Mouse (Mus musculus) stomach, embryonic 16.5 days (tissue): Measurements from ENCODE around the gene Magix. TPM values are rescaled to one million over a fixed set of nuclear protein-coding genes. Genes with fewer than 3 reads are reported as not detected.

Source experiments
- ATAC-seq: fragments of 200-750 bp; cut with Nextera tagmentation; 2 replicates; pipeline ENCODE4 v1.8.0; 2017; ENCODE audit warnings: moderate number of reproducible peaks, moderate TSS enrichment; ENCODE audit not compliant: insufficient read depth, low FRiP score
- H3K27ac ChIP-seq: fragments of 300-500 bp; sonication (generic); 2 replicates; pipeline ENCODE4 v1.5.1; 2014; ENCODE audit warnings: low read length
- H3K27me3 ChIP-seq: fragments of 300-500 bp; sonication (generic); 2 replicates; pipeline ENCODE4 v1.6.1; 2014; ENCODE audit warnings: low read length, control low read depth, mixed read lengths; ENCODE audit not compliant: control insufficient read depth, insufficient read depth
- H3K36me3 ChIP-seq: fragments of 300-500 bp; sonication (generic); 2 replicates; pipeline ENCODE4 v1.6.1; 2014; ENCODE audit warnings: low read length; ENCODE audit not compliant: control insufficient read depth, insufficient read depth
- H3K4me1 ChIP-seq: fragments of 300-500 bp; sonication (generic); 2 replicates; pipeline ENCODE4 v1.6.1; 2014; ENCODE audit warnings: low read length, control low read depth, mixed read lengths; ENCODE audit not compliant: control insufficient read depth, insufficient read depth
- H3K4me2 ChIP-seq: fragments of 300-500 bp; sonication (generic); 2 replicates; pipeline ENCODE4 v1.6.1; 2014; ENCODE audit warnings: low read depth, low read length, mixed read lengths
- H3K4me3 ChIP-seq: fragments of 300-500 bp; sonication (generic); replicated peaks from 2 replicates; pipeline ENCODE4 v1.5.1; 2014; ENCODE audit warnings: mild to moderate bottlenecking, low read length
- H3K9ac ChIP-seq: fragments of 300-500 bp; sonication (generic); 2 replicates; pipeline ENCODE4 v1.6.1; 2014; ENCODE audit warnings: low read length
- H3K9me3 ChIP-seq: fragments of 300-500 bp; sonication (generic); replicated peaks from 2 replicates; pipeline ENCODE4 v1.6.1; 2016; ENCODE audit warnings: low read length, control low read depth; ENCODE audit not compliant: control insufficient read depth
- WGBS: fragments of 180-500 bp; shearing (Covaris S2); extraction: QIAGEN DNeasy Blood & Tissue Kit; methylation state at CpG from one replicate; pipeline ENCODE4 v1.1.7; 2014; 5-methylcytosine and 5-hydroxymethylcytosine counted together
- polyA plus RNA-seq: library from polyadenylated mRNA; unstranded; fragments of >200 nt; fragmentation: Nextera tagmentation; extraction: Ambion mirVana; gene quantifications from 2 replicates; pipeline ENCODE4 v1.2.1, GENCODE M21; 2015

Magix gene
- polyA plus RNA-seq, 1 experiment from 2014 or later: 0.87 TPM

DNA sequence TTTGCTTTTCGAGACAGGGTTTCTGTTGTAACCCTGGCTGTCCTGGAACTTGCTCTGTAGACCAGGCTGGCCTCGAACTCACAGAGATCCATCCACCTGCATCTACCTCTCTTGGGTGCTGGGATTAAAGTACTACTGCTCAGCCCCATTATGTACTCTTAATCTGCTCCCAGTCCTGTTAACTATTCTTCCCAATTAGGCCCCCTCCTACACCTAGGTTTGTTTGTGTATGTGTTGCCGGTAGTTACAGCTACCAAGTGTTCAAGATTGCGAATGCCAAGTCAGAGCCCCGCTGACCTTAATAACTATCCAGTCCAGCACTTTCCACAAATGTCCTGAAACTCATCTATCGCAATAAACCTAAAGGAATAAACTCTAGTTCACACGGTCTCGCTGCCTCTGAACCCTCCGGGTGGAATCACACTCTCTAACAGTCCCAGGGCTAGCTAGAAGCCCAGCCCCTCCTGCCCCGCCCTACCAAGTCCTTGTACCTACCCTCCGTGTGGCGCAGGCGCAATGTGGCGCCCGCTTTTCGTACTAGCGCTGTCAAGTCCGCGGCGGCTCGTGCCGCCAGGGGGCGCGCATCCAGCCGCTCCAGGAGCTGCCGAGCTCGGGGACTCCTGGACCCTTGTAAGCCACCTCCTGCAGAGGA, 1.5 kb downstream of the Magix start:
- no peaks in the 10 kb centered on the region for H3K9me3 ChIP-seq
- H3K4me2 ChIP-seq: peak overlapping the region; percentile 58
- H3K4me3 ChIP-seq: peak overlapping the region; percentile 40
- ATAC-seq: peak; percentile 92
- no peak overlapping the region for H3K27ac ChIP-seq
- WGBS: 18% methylated on average over 27 of the region's 27 CpGs
- no peaks in the 10 kb centered on the region for H3K36me3 ChIP-seq
- no peaks in the 10 kb centered on the region for H3K27me3 ChIP-seq
- H3K4me1 ChIP-seq: peaks cover 2% of the 10 kb centered on the region; the same call in 1 of the 2 replicates
- peak overlapping the region; percentile 55; the same call in 1 of the 2 replicates for H3K9ac ChIP-seq

DNA sequence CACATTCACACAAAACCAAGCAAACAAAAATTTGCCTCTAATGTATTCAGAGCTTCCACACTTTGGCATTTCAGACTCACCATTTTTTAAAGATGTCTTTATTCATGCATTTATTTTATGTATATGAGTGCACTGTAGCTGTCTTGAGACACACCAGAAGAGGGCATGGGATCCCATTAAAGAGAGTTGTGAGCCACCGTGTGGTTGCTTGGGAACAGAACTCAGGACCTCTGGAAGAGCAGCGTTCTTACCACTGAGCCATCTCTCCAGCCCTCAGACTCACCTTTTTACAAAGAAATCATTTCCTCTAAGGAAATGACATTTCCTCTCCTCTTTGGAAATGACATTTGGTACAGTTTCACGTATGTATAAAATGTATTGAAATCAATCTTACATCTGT, 2.1 kb downstream of the Magix start:
- Histone ChIP-seq H3K9ac (no peak overlapping the region), H3K4me3 (no peak overlapping the region), H3K27ac (no peak overlapping the region), H3K36me3 (no peaks in the 10 kb centered on the region), H3K9me3 (no peaks in the 10 kb centered on the region), H3K4me2 (no peak overlapping the region), H3K27me3 (no peaks in the 10 kb centered on the region), H3K4me1 (peaks cover 2% of the 10 kb centered on the region; the same call in 1 of the 2 replicates)
- no peak for ATAC-seq
- 36% methylated on average over 3 of the region's 3 CpGs for WGBS

DNA sequence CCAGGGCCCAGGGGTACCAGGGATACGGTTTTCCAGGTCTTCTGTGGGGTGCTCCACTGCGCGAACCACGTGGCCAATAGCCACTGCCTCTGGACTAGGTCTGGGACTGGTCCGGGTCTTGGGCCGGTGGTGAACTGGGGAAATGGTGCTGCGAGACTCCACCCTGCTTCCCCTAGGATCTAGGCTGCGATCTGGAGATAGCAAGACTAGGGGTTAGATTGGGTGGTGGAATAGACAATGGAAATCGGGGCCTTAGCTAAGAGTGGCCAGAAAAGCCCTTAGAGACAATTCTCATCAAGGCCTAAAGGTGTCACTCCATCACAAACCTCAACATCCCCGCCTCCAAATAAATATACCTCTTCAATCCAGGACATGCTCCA, 6.1 kb downstream of the Magix start:
- Histone ChIP-seq H3K9me3 (no peaks in the 10 kb centered on the region), H3K27me3 (no peaks in the 10 kb centered on the region), H3K4me1 (peaks cover 5% of the 10 kb centered on the region; the same call in 1 of the 2 replicates), H3K4me2 (peak overlapping the region; percentile 55), H3K4me3 (peak overlapping the region; percentile 39), H3K9ac (peak overlapping the region; percentile 61), H3K36me3 (no peaks in the 10 kb centered on the region), H3K27ac (peak overlapping the region; percentile 94)
- 29% methylated on average over 10 of the region's 10 CpGs for WGBS
- no peak for ATAC-seq

DNA sequence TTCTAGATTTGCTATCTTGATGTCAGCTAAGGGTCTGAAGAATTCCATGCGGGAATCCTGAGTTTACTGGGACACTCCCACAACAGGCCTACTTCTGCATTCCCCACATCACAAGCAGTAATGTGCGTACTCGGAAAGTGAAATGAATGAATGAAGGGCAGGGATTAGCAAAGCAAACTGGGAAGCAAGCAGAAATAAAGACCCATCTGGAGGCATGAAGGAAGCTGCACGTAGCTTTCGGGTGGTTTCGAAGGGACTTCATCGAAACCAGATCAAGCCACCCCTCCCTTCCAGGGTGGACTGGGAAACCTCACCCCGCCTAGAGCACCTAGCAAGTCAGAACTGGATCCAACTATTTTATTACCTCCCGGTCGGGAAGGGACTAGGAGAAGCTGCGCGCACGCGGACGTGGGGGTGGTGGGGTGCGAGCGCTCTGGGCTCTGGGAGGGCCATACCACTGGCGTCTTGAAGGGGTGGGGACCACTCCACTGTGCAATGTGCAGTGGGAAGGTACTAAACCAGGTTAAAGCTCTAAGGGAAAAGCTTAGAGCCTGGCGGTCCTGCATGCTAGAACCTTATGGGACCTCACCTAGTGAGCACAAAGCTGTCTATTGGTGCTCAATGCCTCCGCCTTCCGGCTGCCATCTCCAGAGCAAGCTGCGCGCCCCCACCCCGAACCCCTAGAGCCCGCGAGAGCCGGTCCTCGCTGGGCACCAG, 6.6 kb downstream of the Magix start:
- Histone ChIP-seq H3K27ac (peak overlapping the region; percentile 94), H3K27me3 (no peaks in the 10 kb centered on the region), H3K9ac (peak overlapping the region; percentile 61), H3K4me2 (peak overlapping the region; percentile 55), H3K9me3 (no peaks in the 10 kb centered on the region), H3K36me3 (no peaks in the 10 kb centered on the region), H3K4me1 (peaks cover 5% of the 10 kb centered on the region; the same call in 1 of the 2 replicates), H3K4me3 (peak overlapping the region; percentile 39)
- ATAC-seq: peak; percentile 38; the same call in 1 of the 2 replicates
- WGBS: 18% methylated on average over 28 of the region's 28 CpGs

DNA sequence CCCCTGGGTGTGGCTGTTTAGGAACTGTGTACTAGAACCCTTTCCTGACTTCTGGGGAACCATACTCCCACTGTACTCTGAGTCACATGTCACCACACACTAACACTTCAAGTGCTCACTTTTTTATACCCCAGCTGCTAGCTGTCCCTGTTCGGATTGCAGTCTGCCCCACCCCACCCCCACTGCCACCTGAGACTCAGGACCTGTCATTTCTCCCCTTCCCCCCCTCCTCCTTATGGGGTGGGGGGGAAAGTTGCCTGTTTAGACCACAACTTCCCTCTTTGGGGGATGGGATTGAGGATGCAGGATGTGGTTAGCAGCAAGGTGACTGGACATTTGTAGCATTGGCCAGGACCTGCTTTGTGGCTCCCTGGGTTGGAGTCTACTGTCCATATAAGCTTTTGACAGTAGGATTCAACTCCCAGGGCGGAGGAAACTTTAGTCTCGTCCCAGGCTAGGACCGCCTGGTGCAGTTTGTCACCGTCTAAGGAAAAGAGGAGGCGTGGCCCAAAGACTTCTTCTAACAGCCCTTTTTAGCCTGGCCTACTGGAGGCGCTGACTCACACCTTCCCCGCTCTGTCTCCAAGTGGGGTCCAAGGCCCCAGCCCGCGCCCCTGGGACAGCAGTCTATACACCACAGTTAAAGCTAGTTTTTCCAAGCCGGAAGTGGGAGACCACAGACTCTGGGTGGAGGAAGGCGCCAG, 7.3 kb downstream of the Magix start:
- no peaks in the 10 kb centered on the region for H3K9me3 ChIP-seq
- no peaks in the 10 kb centered on the region for H3K27me3 ChIP-seq
- H3K9ac ChIP-seq: peak overlapping the region; percentile 61
- H3K4me3 ChIP-seq: peak overlapping the region; percentile 39
- peak; percentile 8; the same call in 1 of the 2 replicates for ATAC-seq
- H3K36me3 ChIP-seq: no peaks in the 10 kb centered on the region
- H3K27ac ChIP-seq: peak overlapping the region; percentile 94
- WGBS: 24% methylated on average over 12 of the region's 12 CpGs
- H3K4me2 ChIP-seq: peak overlapping the region; percentile 55
- H3K4me1 ChIP-seq: peaks cover 5% of the 10 kb centered on the region; the same call in 1 of the 2 replicates

DNA sequence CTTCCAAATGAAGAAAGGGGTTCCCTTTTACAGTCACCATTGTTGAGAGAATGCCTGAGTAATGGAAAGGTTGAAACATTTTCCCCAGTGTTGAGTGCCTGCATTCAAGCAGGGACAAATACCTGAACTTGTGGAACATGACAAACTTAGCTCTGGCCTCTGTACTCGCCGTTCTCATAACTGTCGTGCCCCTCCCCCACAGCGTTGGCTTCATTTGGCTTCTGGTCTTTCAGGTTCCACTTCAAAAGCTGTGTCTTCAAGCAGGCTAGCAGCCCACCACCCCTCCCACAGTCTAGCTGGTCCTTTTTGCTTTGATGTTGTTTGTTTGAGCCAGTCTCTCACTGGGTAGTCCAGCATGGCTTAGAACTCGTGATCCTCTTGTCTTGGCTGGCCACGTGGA, 8.3 kb downstream of the Magix start:
- no peak for ATAC-seq
- peaks cover 5% of the 10 kb centered on the region; the same call in 1 of the 2 replicates for H3K4me1 ChIP-seq
- no peaks in the 10 kb centered on the region for H3K27me3 ChIP-seq
- no peaks in the 10 kb centered on the region for H3K36me3 ChIP-seq
- peak overlapping the region; percentile 94; the same call in 1 of the 2 replicates for H3K27ac ChIP-seq
- H3K4me3 ChIP-seq: no peak overlapping the region
- no peaks in the 10 kb centered on the region for H3K9me3 ChIP-seq
- H3K9ac ChIP-seq: no peak overlapping the region
- WGBS: 40% methylated on average over 6 of the region's 6 CpGs
- no peak overlapping the region for H3K4me2 ChIP-seq

DNA sequence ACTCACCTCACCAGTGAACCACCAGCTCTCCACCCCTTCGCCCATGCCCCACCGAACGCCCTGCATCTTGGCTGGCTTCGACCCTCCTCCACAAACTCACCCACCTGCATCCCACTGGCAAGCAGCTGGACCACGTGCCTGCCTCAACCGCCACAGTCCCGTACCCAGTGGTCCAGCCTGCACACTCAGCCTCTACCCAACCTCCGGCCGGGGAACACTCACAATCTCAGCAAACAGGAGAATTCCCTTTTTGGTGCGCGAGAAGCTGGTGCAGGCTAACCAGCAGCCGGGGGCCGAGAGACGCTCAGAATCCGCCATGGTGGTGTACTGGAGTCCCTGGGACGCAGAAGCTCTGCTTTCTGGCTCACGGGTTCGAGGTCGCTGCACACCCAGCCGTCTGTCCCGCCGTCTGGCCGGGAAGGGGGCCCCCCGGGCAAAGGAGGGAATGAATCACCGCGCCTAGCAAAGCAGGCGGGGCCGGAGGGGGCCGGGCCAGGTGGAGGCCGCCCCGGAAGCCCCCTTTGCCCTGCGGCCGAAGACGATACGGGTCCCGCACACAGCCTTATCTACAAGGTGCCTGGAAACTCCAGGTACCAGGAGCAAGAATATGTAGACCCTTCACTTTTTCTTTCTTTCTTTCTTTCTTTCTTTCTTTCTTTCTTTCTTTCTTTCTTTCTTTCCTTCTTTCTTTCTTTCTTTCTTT, 10.0 kb downstream of the Magix start, which contains the start of gene Plp2:
TSS of gene Plp2 (minus strand) at position 470 of the 703 bp plus-strand sequence.
- Histone ChIP-seq H3K27me3 (no peaks in the 10 kb centered on the region), H3K36me3 (no peaks in the 10 kb centered on the region; the same call in 1 of the 2 replicates), H3K4me3 (peak within 1 kb of the TSS; percentile 61), H3K4me2 (peak within 1 kb of the TSS; percentile 53), H3K4me1 (peaks cover 5% of the 10 kb centered on the region; the same call in 1 of the 2 replicates), H3K9ac (peak within 1 kb of the TSS; percentile 79), H3K27ac (peak within 1 kb of the TSS; percentile 92), H3K9me3 (no peaks in the 10 kb centered on the region)
- WGBS: 13% methylated on average over 34 of the region's 36 CpGs
- peak; percentile 45 for ATAC-seq

DNA sequence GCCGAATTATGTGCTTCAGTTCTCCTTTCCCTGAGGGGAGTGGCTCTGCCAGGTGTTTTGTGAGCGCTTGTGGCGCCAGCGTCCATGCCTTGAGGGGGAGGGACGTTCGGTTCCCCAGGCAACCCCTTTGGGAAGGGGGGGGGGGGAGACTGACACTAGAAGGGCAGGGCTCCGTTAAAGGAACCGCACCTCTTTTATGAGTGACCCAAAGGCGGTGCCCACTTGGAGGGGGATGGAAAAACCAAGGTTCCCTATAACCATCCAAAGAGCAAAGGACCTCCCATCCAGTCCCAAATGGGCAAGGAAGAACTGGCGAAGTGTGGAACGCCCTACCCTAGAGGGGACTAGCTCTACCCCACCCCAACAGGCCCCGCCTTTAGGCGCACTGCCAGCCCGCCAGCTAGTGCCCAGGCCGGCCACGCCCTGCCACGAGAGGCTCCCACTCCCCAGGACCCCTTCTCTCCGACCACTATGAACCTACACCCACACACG, 10.6 kb downstream of the Magix start:
- H3K36me3 ChIP-seq: no peaks in the 10 kb centered on the region; the same call in 1 of the 2 replicates
- peak overlapping the region; percentile 92 for H3K27ac ChIP-seq
- H3K27me3 ChIP-seq: no peaks in the 10 kb centered on the region
- whole genome bisulfite sequencing: 9% methylated on average over 13 of the region's 19 CpGs
- H3K9ac ChIP-seq: peak overlapping the region; percentile 79
- H3K9me3 ChIP-seq: no peaks in the 10 kb centered on the region
- ATAC-seq: peak; percentile 83
- peak overlapping the region; percentile 53 for H3K4me2 ChIP-seq
- peaks cover 5% of the 10 kb centered on the region; the same call in 1 of the 2 replicates for H3K4me1 ChIP-seq
- peak overlapping the region; percentile 61 for H3K4me3 ChIP-seq
